Mouse (Mus musculus): ENCODE results near the gene Samd4b. TPM values are rescaled to one million over a fixed set of nuclear protein-coding genes. Genes with fewer than 3 reads are reported as not detected.

Samd4b gene
- polyA plus RNA-seq, 1 experiment from 2014 or later, result 36.0 TPM

DNA sequence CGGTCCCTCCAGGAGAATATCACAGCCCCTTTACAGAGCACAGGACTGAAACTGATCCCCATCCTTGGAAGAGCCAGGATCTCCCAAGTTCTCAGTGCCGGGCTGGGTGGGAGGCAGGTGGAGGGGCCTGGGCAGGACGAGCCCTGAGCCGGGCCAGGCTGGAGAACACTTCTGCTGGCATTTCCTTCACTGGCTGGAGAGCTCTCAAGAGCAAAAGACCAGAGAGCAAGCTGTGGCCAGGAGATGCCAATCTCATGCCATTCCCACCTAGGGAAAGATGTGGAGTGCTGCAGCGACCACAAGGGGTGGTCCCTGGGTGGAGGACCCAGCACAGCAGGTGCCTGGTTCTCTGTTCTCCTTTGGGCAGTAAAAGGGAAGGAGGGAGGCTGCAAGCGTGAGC is 12.9 kb downstream of the Samd4b start:
- Histone ChIP-seq H3K36me3 (replicated peaks) (peaks cover 18% of the 10 kb centered on the region), H3K9me3 (no peaks in the 10 kb centered on the region), H3K27ac (replicated peaks) (no peak overlapping the region; the same call in 1 of the 2 replicates), H3K27me3 (replicated peaks; ENCODE audit: low read depth, poor library complexity, severe bottlenecking) (no peaks in the 10 kb centered on the region), H3K4me3 (no peak overlapping the region), H3K4me1 (peaks cover 71% of the 10 kb centered on the region)
- WGBS, result 77% methylated on average over 6 of the region's 6 CpGs
- DNase-seq (ENCODE audit: low spot score), result no peak

DNA sequence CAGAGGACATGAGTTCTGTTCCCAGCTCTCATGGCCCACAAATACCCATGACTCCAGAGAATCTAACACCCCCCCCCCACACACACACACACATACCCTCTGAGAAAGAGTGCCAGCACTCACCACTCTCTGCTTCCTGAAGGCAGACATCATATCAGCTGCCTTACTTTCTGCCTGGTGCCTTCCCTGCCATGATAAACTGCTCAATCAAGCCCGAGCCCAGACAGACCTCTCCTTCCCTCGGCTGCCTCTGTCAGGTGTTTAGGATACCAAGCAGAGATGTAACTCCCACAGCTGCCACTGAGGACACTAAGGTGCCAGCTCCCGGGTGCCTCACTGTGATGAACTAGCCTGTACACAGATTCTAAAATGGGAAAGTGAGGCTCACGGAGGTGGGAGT is 13.5 kb downstream of the Samd4b start:
- 79% methylated on average over 4 of the region's 4 CpGs for WGBS
- H3K27me3 ChIP-seq (replicated peaks; ENCODE audit: low read depth, poor library complexity, severe bottlenecking), result no peaks in the 10 kb centered on the region
- H3K36me3 ChIP-seq (replicated peaks), result peaks cover 22% of the 10 kb centered on the region
- peaks cover 71% of the 10 kb centered on the region for H3K4me1 ChIP-seq
- H3K27ac ChIP-seq (replicated peaks), result no peak overlapping the region
- H3K4me3 ChIP-seq, result no peak overlapping the region
- no peaks in the 10 kb centered on the region for H3K9me3 ChIP-seq
- no peak for DNase-seq (ENCODE audit: low spot score)

DNA sequence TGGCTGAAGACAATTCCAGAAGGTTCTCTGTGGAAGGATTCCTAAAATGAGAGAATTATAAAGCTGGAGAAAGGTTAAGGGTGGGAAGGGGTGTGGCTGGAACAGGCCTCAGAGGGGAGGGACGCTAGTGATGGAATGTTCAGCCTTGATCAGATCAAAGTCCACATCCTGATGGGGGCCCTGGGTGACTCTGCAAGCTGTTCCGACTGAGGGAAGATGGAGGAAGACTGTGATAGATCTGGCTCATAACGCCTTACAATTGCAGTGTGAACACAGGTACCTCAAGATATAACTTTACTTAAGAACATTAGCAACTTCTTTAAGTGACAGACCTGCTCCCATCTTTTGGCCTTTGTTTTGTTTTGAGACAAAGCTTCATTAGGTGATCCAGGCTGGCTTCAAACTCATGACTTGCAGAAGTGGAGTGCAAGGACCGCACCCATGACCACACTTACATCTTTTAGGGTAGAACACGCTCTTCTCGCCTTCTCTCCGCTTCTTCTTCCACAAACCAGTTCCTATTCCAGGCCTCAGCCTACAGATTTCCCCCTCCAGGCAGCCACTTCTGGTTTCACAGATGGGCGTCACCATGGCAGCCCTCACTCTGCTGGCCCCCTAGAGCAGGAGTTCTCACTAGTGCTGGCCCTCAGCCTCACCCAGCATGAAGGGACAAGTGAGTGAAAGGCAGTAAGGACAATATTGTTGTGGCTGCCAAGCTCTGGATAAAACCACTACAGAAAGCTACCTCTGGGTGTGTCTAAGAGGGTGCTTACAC is 14.2 kb downstream of the Samd4b start:
- H3K4me1 ChIP-seq, result peaks cover 71% of the 10 kb centered on the region
- no peaks in the 10 kb centered on the region for H3K9me3 ChIP-seq
- no peak overlapping the region for H3K4me3 ChIP-seq
- H3K27ac ChIP-seq (replicated peaks), result no peak overlapping the region; the same call in 1 of the 2 replicates
- 80% methylated on average over 8 of the region's 8 CpGs for WGBS
- DNase-seq (ENCODE audit: low spot score), result no peak
- H3K27me3 ChIP-seq (replicated peaks; ENCODE audit: low read depth, poor library complexity, severe bottlenecking), result no peaks in the 10 kb centered on the region
- peaks cover 27% of the 10 kb centered on the region for H3K36me3 ChIP-seq (replicated peaks)

DNA sequence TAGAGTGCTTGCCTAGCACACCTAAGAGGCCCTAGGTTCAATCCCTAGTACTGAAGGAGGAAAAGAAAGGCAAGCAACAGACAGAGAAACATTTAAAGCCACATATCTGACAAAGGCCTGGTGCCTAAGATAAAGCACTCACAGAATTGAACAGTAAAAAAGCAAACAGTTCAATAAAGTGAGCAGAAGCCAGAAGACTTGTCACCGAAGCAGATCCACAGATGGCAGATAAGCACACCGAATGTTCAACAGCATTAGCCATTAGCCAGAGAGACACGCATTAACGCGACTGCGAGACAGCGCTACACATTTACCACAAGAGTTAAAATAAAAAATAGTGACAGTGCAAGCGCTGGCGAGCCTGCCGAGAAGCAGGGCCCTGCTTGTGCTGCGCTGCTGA is 15.1 kb downstream of the Samd4b start:
- Histone ChIP-seq H3K9me3 (no peaks in the 10 kb centered on the region), H3K4me3 (no peak overlapping the region), H3K27ac (replicated peaks) (no peak overlapping the region), H3K36me3 (replicated peaks) (peaks cover 27% of the 10 kb centered on the region), H3K27me3 (replicated peaks; ENCODE audit: low read depth, poor library complexity, severe bottlenecking) (no peaks in the 10 kb centered on the region), H3K4me1 (peaks cover 70% of the 10 kb centered on the region)
- WGBS, result 90% methylated on average over 11 of the region's 11 CpGs
- DNase-seq (ENCODE audit: low spot score), result no peak

- Histone ChIP-seq H3K27me3 (replicated peaks; ENCODE audit: low read depth, poor library complexity, severe bottlenecking) (no peaks in the 10 kb centered on the region), H3K36me3 (replicated peaks) (peaks cover 27% of the 10 kb centered on the region), H3K4me1 (peaks cover 70% of the 10 kb centered on the region), H3K9me3 (no peaks in the 10 kb centered on the region), H3K27ac (replicated peaks) (no peak overlapping the region; the same call in 1 of the 2 replicates), H3K4me3 (no peak overlapping the region)
- WGBS, result 88% methylated on average over 4 of the region's 4 CpGs
- no peak for DNase-seq (ENCODE audit: low spot score)
Observed at GRCm38 (mm10) chr7:28581721-28582120, 16.2 kb downstream of the Samd4b start.

- 73% methylated on average over 5 of the region's 5 CpGs for WGBS
- Histone ChIP-seq H3K9me3 (no peaks in the 10 kb centered on the region), H3K4me3 (no peak overlapping the region), H3K27me3 (replicated peaks; ENCODE audit: low read depth, poor library complexity, severe bottlenecking) (no peaks in the 10 kb centered on the region), H3K36me3 (replicated peaks) (peaks cover 27% of the 10 kb centered on the region), H3K4me1 (peaks cover 68% of the 10 kb centered on the region), H3K27ac (replicated peaks) (peak overlapping the region; percentile 15; the same call in 1 of the 2 replicates)
- DNase-seq (ENCODE audit: low spot score), result no peak
Observed at GRCm38 (mm10) chr7:28579826-28580225, 18.1 kb downstream of the Samd4b start.

GRCm38 (mm10) chr7:28578543-28579053 is 19.3 kb downstream of the Samd4b start:
- Histone ChIP-seq H3K27me3 (replicated peaks; ENCODE audit: low read depth, poor library complexity, severe bottlenecking) (no peaks in the 10 kb centered on the region), H3K36me3 (replicated peaks) (peaks cover 27% of the 10 kb centered on the region), H3K27ac (replicated peaks) (peak overlapping the region; percentile 65), H3K4me3 (no peak overlapping the region), H3K9me3 (no peaks in the 10 kb centered on the region), H3K4me1 (peaks cover 63% of the 10 kb centered on the region)
- 76% methylated on average over 5 of the region's 5 CpGs for WGBS
- DNase-seq (ENCODE audit: low spot score), result no peak

DNA sequence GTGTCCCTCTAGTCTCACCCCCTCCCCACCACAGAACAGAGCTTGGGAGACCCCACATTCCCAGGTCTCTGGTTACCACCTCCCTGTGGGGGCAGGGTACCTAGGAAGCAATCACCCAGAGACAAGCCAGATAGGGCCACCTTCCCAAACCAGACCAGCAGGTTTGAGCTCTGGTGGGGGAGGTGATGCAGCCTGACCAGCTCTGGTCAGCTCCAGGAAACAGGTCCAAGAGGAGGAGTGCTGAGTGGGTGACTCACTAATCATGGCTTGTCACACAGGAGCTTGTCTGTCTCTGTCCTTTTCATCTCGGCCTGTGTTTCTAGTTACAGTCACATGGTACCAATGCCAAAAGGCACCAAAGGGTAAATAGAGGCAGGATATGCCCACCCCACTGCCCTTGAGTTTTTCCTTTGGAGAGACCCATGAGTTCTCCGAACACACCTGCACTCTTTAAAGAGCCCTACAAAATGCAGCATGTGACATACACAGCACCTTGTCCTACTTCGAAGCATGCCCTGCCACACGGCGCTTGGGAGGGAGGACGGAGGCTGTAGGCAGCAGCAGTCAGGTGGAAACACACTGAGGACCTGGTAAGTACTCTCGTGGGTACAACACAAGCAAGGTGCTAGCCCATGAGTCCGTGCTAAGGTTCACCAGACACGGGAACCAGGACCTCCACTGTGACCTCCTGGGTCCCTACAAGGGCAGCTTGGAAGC is 20.0 kb downstream of the Samd4b start:
- WGBS, result 80% methylated on average over 9 of the region's 9 CpGs
- Histone ChIP-seq H3K4me1 (peaks cover 63% of the 10 kb centered on the region), H3K4me3 (0 out of 2 replicates have a peak overlapping the region, but pooled peaks have one; percentile 16), H3K9me3 (no peaks in the 10 kb centered on the region), H3K27ac (replicated peaks) (peak overlapping the region; percentile 65), H3K36me3 (replicated peaks) (peaks cover 23% of the 10 kb centered on the region), H3K27me3 (replicated peaks; ENCODE audit: low read depth, poor library complexity, severe bottlenecking) (no peaks in the 10 kb centered on the region)
- DNase-seq (ENCODE audit: low spot score), result peak; percentile 66

- peaks cover 17% of the 10 kb centered on the region for H3K36me3 ChIP-seq (replicated peaks)
- H3K4me1 ChIP-seq, result peaks cover 73% of the 10 kb centered on the region
- WGBS, result 70% methylated on average over 5 of the region's 5 CpGs
- H3K27me3 ChIP-seq (replicated peaks; ENCODE audit: low read depth, poor library complexity, severe bottlenecking), result no peaks in the 10 kb centered on the region
- H3K9me3 ChIP-seq, result no peaks in the 10 kb centered on the region
- H3K27ac ChIP-seq (replicated peaks), result peak overlapping the region; percentile 65
- H3K4me3 ChIP-seq, result 0 out of 2 replicates have a peak overlapping the region, but pooled peaks have one; percentile 17
- no peak for DNase-seq (ENCODE audit: low spot score)
Observed at GRCm38 (mm10) chr7:28576271-28576914, 21.6 kb downstream of the Samd4b start.

- Histone ChIP-seq H3K36me3 (replicated peaks) (peaks cover 9% of the 10 kb centered on the region), H3K27me3 (replicated peaks; ENCODE audit: low read depth, poor library complexity, severe bottlenecking) (no peaks in the 10 kb centered on the region), H3K4me3 (no peak overlapping the region), H3K9me3 (no peaks in the 10 kb centered on the region), H3K27ac (replicated peaks) (0 out of 2 replicates have a peak overlapping the region, but pooled peaks have one; percentile 65), H3K4me1 (peaks cover 81% of the 10 kb centered on the region)
- no peak for DNase-seq (ENCODE audit: low spot score)
- 92% methylated on average over 11 of the region's 11 CpGs for WGBS
Observed at GRCm38 (mm10) chr7:28575597-28575996, 22.3 kb downstream of the Samd4b start.

- 92% methylated on average over 3 of the region's 3 CpGs for WGBS
- peaks cover 19% of the 10 kb centered on the region for H3K36me3 ChIP-seq (replicated peaks)
- DNase-seq (ENCODE audit: low spot score), result no peak
- H3K27ac ChIP-seq (replicated peaks), result no peak overlapping the region
- H3K4me1 ChIP-seq, result peaks cover 72% of the 10 kb centered on the region
- H3K4me3 ChIP-seq, result no peak overlapping the region
- no peaks in the 10 kb centered on the region for H3K27me3 ChIP-seq (replicated peaks; ENCODE audit: low read depth, poor library complexity, severe bottlenecking)
- no peaks in the 10 kb centered on the region for H3K9me3 ChIP-seq
Observed at GRCm38 (mm10) chr7:28573236-28573635, 24.7 kb downstream of the Samd4b start.

DNA sequence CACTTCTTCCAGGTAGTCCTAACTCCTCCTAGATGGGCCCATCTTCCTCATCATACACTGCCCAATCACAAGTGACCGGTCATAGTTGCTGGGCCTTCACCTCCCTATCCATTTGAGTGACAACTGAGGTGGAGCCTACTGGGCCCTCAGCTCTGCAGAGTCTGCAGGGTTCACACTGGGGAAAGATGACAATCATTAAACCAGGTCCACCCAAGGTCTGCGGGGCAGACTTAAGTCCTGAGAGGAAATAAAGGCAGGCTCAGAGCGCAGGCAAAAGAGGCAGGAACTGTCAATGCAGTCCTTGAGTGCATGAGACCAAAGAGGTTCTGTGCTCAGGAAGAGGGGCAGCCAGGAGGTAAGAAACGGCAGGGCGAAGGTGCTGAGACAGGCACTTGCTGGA is 25.3 kb downstream of the Samd4b start:
- 86% methylated on average over 5 of the region's 5 CpGs for WGBS
- H3K4me1 ChIP-seq, result peaks cover 66% of the 10 kb centered on the region
- peaks cover 24% of the 10 kb centered on the region for H3K36me3 ChIP-seq (replicated peaks)
- no peaks in the 10 kb centered on the region for H3K9me3 ChIP-seq
- no peak for DNase-seq (ENCODE audit: low spot score)
- no peak overlapping the region; the same call in 1 of the 2 replicates for H3K27ac ChIP-seq (replicated peaks)
- no peaks in the 10 kb centered on the region for H3K27me3 ChIP-seq (replicated peaks; ENCODE audit: low read depth, poor library complexity, severe bottlenecking)
- no peak overlapping the region for H3K4me3 ChIP-seq
